Mouse (Mus musculus) brain, embryonic 14.5 days (tissue): ENCODE measurements around the gene Gm3415.

Source experiments
- CTCF ChIP-seq: fragments of 200-500 bp; IDR thresholded peaks from 2 replicates; pipeline ENCODE4 v1.5.1; 2012; ENCODE audit warnings: inconsistent platforms, mild to moderate bottlenecking, moderate library complexity, borderline replicate concordance; ENCODE audit not compliant: insufficient read depth, insufficient read length; ENCODE audit errors: extremely low read depth
- POLR2A ChIP-seq: fragments of 200-500 bp; IDR thresholded peaks from 2 replicates; pipeline ENCODE4 v1.6.1; 2012; ENCODE audit warnings: mild to moderate bottlenecking, inconsistent platforms, borderline replicate concordance; ENCODE audit not compliant: poor library complexity, insufficient read depth, insufficient read length, severe bottlenecking; ENCODE audit errors: extremely low read depth

DNA sequence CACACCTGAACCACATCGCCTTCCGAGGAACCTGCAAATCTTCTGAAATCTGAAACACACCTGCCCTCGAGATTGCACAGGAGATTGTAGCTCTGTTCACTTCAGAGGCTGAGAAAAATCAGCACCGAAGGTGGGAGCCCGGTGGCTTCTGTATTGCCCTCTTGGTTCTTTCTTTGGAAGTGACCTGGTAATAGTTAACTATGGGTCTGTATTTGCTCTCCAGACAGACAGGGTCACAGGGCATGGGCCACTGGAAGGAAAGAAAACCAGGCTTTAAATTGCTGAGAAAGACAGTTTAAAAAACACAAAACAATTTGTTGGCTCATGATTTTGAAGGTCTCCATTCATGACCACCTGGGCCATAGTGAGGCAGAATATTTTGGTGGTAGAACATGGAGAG, 44.0 kb downstream of the Gm3415 start:
- no peak for TF ChIP-seq POLR2A
- TF ChIP-seq CTCF: no peak
